Mouse (Mus musculus) CH12.LX (cell line): ENCODE data around the gene Acot12.

Source experiments
- BHLHE40 ChIP-seq: IDR thresholded peaks from 2 replicates; pipeline ENCODE4 v1.6.1; 2011; ENCODE audit warnings: mild to moderate bottlenecking, low read depth, low read length, improper control_type of control experiment
- CHD1 ChIP-seq: IDR thresholded peaks from 2 replicates; pipeline ENCODE4 v1.6.1; 2012; ENCODE audit warnings: low read depth, low read length, improper control_type of control experiment, inconsistent platforms
- CTCF ChIP-seq, 2 experiments: IDR thresholded peaks in 1 of 2; conservative IDR thresholded peaks in 1 of 2; 2 replicates each; pipeline ENCODE4 v1.5.1; 2011 to 2012; ENCODE audit warnings: low read depth in 2 of 2, low read length in 2 of 2, improper control_type of control experiment in 1 of 2, inconsistent platforms in 1 of 2, mild to moderate bottlenecking in 1 of 2, moderate library complexity in 1 of 2
- EP300 ChIP-seq: IDR thresholded peaks from 2 replicates; pipeline ENCODE4 v1.6.1; 2011; ENCODE audit warnings: low read length, improper control_type of control experiment
- MAX ChIP-seq: IDR thresholded peaks from 2 replicates; pipeline ENCODE4 v1.6.1; 2011; ENCODE audit warnings: low read length, improper control_type of control experiment
- MYC ChIP-seq: IDR thresholded peaks from 2 replicates; pipeline ENCODE4 v1.6.1; 2011; ENCODE audit warnings: low read depth, mild to moderate bottlenecking, improper control_type of control experiment, low read length
- NRF1 ChIP-seq: IDR thresholded peaks from 2 replicates; pipeline ENCODE4 v1.6.1; 2014; ENCODE audit warnings: low read depth, mild to moderate bottlenecking, inconsistent platforms, low read length, improper control_type of control experiment, moderate library complexity
- POLR2A ChIP-seq: IDR thresholded peaks from 2 replicates; pipeline ENCODE4 v1.6.1; 2011; ENCODE audit warnings: low read depth, mild to moderate bottlenecking, improper control_type of control experiment, low read length
- SIN3A ChIP-seq: IDR thresholded peaks from 2 replicates; pipeline ENCODE4 v1.6.1; 2012; ENCODE audit warnings: low read length, improper control_type of control experiment, inconsistent platforms
- TCF12 ChIP-seq: IDR thresholded peaks from 2 replicates; pipeline ENCODE4 v1.6.1; 2014; ENCODE audit warnings: low read depth, mild to moderate bottlenecking, inconsistent platforms, low read length, improper control_type of control experiment
- UBTF ChIP-seq: IDR thresholded peaks from 2 replicates; pipeline ENCODE4 v1.6.1; 2012; ENCODE audit warnings: low read depth, mild to moderate bottlenecking, inconsistent platforms, low read length, improper control_type of control experiment, moderate library complexity
- ZKSCAN1 ChIP-seq: IDR thresholded peaks from 2 replicates; pipeline ENCODE4 v1.6.1; 2012; ENCODE audit warnings: low read depth, inconsistent platforms, low read length, improper control_type of control experiment, borderline replicate concordance

DNA sequence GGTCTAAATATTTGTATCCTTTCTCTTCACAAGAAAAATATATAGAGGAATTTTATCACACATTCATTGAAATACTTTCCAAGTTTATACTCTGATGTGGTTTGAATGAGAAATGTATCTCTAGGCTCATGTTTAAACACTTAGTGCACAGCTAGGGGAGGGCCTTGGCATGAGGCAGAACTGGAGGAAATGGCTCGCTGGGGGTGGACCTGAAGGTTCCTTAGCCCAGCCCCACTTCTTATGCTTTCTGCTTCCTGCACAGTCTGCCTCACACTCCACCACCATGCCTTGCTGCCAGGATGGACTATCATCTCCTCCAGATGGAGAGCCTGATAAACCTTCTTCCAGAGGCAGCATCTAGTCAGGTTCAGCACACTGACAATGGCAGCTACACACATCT, 50.7 kb downstream of the Acot12 start:
- TF ChIP-seq CHD1 (no peak), POLR2A (no peak), CTCF (conservative IDR thresholded peaks at IDR 0.05 in 1 of 2, IDR thresholded peaks at IDR 0.05 in 1 of 2; ENCODE audit: low read depth in 2 of 2, low read length in 2 of 2) (no peak), EP300 (no peak), NRF1 (no peak), MAX (no peak), ZKSCAN1 (no peak), SIN3A (no peak), BHLHE40 (no peak), MYC (no peak), UBTF (no peak), TCF12 (no peak)
